Mouse (Mus musculus) heart, postnatal 10 days (tissue): ENCODE results near the gene Mad2l1. TPM values are rescaled to one million over a fixed set of nuclear protein-coding genes. Genes with fewer than 3 reads are reported as not detected.
A peak's percentile ranks its signal among the peaks of the same experiment; 100 is the strongest.

Source experiments
- DNase-seq, 2 experiments: peaks; one replicate each; pipeline ENCODE4 v3.0.0; 2021
- intact Hi-C: fragments of 180-260 bp; cut with DNase I; formaldehyde crosslinking; loops from one replicate; pipeline ENCODE4 v1.15.1; 2025
- total RNA-seq, 2 experiments: library from RNA; stranded (reverse); gene quantifications; 2 replicates each; pipeline ENCODE4 v1.2.3; 2021

The Mad2l1 gene
- total RNA-seq, result 10 to 100 TPM; 15.2 to 16.6 TPM

GRCm38 (mm10) chr6:66535028-66535862, at the start of gene Mad2l1:
Gene Mad2l1 (plus strand): TSS chr6:66535390.
- intact Hi-C loops, result loop anchor here (10.0 kb wide), 1 partner anchor 620 kb away; no protein-coding TSS in a partner anchor
- peak; percentile 99 for DNase-seq

GRCm38 (mm10) chr6:66493685-66494084, 41.5 kb upstream of the Mad2l1 start:
- intact Hi-C loops, result no loop called here
- DNase-seq, result no peak

- intact Hi-C loops, result no loop called here
- no peak for DNase-seq
Observed at GRCm38 (mm10) chr6:66516368-66516767, 18.8 kb upstream of the Mad2l1 start.

- intact Hi-C loops, result no loop called here
- DNase-seq, result no peak
Observed at GRCm38 (mm10) chr6:66528386-66528785, 6.8 kb upstream of the Mad2l1 start.

GRCm38 (mm10) chr6:66533241-66533640, 1.9 kb upstream of the Mad2l1 start:
- intact Hi-C loops, result loop anchor here (2.0 to 10.0 kb wide), 5 partner anchors 622 to 1406 kb away; partner anchors contain the start of gene Tnip3
- DNase-seq, result peak; percentile 24 to 63

- intact Hi-C loops, result loop anchor here (5.0 to 10.0 kb wide), 4 partner anchors 620 to 1022 kb away; partner anchors contain the start of gene Tnip3
- peak; percentile 1 to 9 for DNase-seq
Observed at GRCm38 (mm10) chr6:66534366-66534941, 736 bp upstream of the Mad2l1 start.

GRCm38 (mm10) chr6:66535966-66536365, 776 bp downstream of the Mad2l1 start:
- DNase-seq, result no peak
- intact Hi-C loops, result loop anchor here (10.0 kb wide), 1 partner anchor 619 kb away; no protein-coding TSS in a partner anchor

GRCm38 (mm10) chr6:66559996-66560395, 24.8 kb downstream of the Mad2l1 start, which contains the start of gene Vmn1r32:
Gene Vmn1r32 (minus strand): TSS chr6:66560096.
- intact Hi-C loops, result no loop called here
- no peak for DNase-seq

GRCm38 (mm10) chr6:66595804-66596203, 60.6 kb downstream of the Mad2l1 start:
- intact Hi-C loops, result no loop called here
- no peak for DNase-seq

Other genes starting within 250 kb of the Mad2l1 start
- not detected for gene Vmn1r32, start 24.7 kb downstream of the Mad2l1 start, total RNA-seq
- not detected for gene Vmn1r33, start 82.9 kb downstream of the Mad2l1 start, total RNA-seq
- gene Vmn1r34, start 108.5 kb downstream of the Mad2l1 start, total RNA-seq, result not detected
- not detected for gene Vmn1r35, start 150.5 kb downstream of the Mad2l1 start, total RNA-seq
- gene Vmn1r36, start 183.8 kb downstream of the Mad2l1 start, total RNA-seq, result not detected
- not detected for gene Vmn1r37, start 194.0 kb downstream of the Mad2l1 start, total RNA-seq
- not detected for gene Vmn1r38, start 247.2 kb downstream of the Mad2l1 start, total RNA-seq